Mouse (Mus musculus) C2C12 (cell line): Measurements from ENCODE around the gene Cd209e. TPM values are rescaled to one million over a fixed set of nuclear protein-coding genes. Genes with fewer than 3 reads are reported as not detected.
"Not testable (repeated sequence)": the region's sequence is repeated elsewhere in the genome, so short reads cannot be mapped to it uniquely, and the experiment has no call there.

ENCODE experiments used
- H3K27me3 ChIP-seq: one replicate; pipeline ENCODE4 v1.6.1; 2011; ENCODE audit not compliant: control insufficient read depth, insufficient read depth, insufficient read length
- H3K36me3 ChIP-seq: one replicate; pipeline ENCODE4 v1.6.1; 2011; ENCODE audit not compliant: control insufficient read depth, insufficient read depth
- H3K4me3 ChIP-seq: one replicate; pipeline ENCODE4 v1.5.1; 2011; ENCODE audit warnings: mild to moderate bottlenecking, control low read depth; ENCODE audit not compliant: poor library complexity, insufficient read depth, severe bottlenecking
- H3K79me2 ChIP-seq: one replicate; pipeline ENCODE4 v1.6.1; 2011; ENCODE audit not compliant: control insufficient read depth, insufficient read depth
- H3K79me3 ChIP-seq: one replicate; pipeline ENCODE4 v1.6.1; 2011; ENCODE audit warnings: low read depth, control low read depth
- H3ac ChIP-seq: one replicate; pipeline ENCODE3; 2011; ENCODE audit warnings: low read depth; ENCODE audit not compliant: control insufficient read depth, insufficient read length
- CEBPB ChIP-seq: IDR thresholded peaks from one replicate; pipeline ENCODE4 v1.6.1; 2011; ENCODE audit warnings: low read depth, mild to moderate bottlenecking, control low read depth, moderate library complexity
- CTCF ChIP-seq: IDR thresholded peaks from one replicate; pipeline ENCODE4 v1.5.1; 2011; ENCODE audit not compliant: control insufficient read depth, insufficient read depth, insufficient read length
- FOSL1 ChIP-seq: IDR thresholded peaks from one replicate; pipeline ENCODE4 v1.8.0; 2011; ENCODE audit warnings: mild to moderate bottlenecking, low read length; ENCODE audit not compliant: poor library complexity, insufficient read depth, severe bottlenecking
- MAX ChIP-seq: IDR thresholded peaks from one replicate; pipeline ENCODE4 v1.6.1; 2011; ENCODE audit warnings: mild to moderate bottlenecking, control low read depth
- MYOD1 ChIP-seq: IDR thresholded peaks from one replicate; pipeline ENCODE4 v1.6.1; 2011; ENCODE audit warnings: low read depth; ENCODE audit not compliant: control insufficient read depth, insufficient read length
- MYOG ChIP-seq: IDR thresholded peaks from one replicate; pipeline ENCODE4 v1.6.1; 2011; ENCODE audit not compliant: control insufficient read depth, insufficient read length; ENCODE audit errors: extremely low read depth
- USF1 ChIP-seq: IDR thresholded peaks from one replicate; pipeline ENCODE4 v1.6.1; 2011; ENCODE audit warnings: low read depth, mild to moderate bottlenecking, control low read depth, moderate library complexity
- long read RNA-seq, 2 experiments: library from polyadenylated mRNA; unstranded; transcript quantifications; one replicate each; pipeline ENCODE4 v2.0.0; 2019 to 2020
- polyA plus RNA-seq: library from polyadenylated mRNA; unstranded; fragments of >200 nt; fragmentation: generic; extraction: Trizol; gene quantifications from one replicate; pipeline ENCODE4 v1.2.1, GENCODE M21; 2012; ENCODE audit warnings: missing spikeins

The Cd209e gene
- not detected for polyA plus RNA-seq
- long read RNA-seq, experiment 1 = 0 reads
- long read RNA-seq, experiment 2 = 0 reads

- no peaks in the 10 kb centered on the region for H3K79me2 ChIP-seq
- no peaks in the 10 kb centered on the region for H3K79me3 ChIP-seq
- H3K4me3 ChIP-seq = no peak within 1 kb of the TSS
- TF ChIP-seq USF1 (no peak), CEBPB (no peak), MAX (no peak), MYOD1 (no peak), MYOG (no peak), FOSL1 (no peak), CTCF (no peak)
- no peaks in the 10 kb centered on the region for H3K27me3 ChIP-seq
- no peaks in the 10 kb centered on the region for H3K36me3 ChIP-seq
- H3ac ChIP-seq = no peak within 1 kb of the TSS
These were observed at the start of gene Cd209e for GRCm38 (mm10) chr8:3854209-3854608. Gene Cd209e (minus strand): TSS chr8:3854309.

GRCm38 (mm10) chr8:3878455-3878854 is 24.3 kb upstream of the Cd209e start, which contains the start of gene Cd209d:
Gene Cd209d (minus strand): TSS chr8:3878555.
- TF ChIP-seq CEBPB (no peak), FOSL1 (no peak), MAX (no peak), CTCF (no peak), MYOD1 (no peak), USF1 (no peak)
- H3K79me3 ChIP-seq = no peaks in the 10 kb centered on the region
- no peaks in the 10 kb centered on the region for H3K36me3 ChIP-seq
- no peaks in the 10 kb centered on the region for H3K79me2 ChIP-seq
- H3K4me3 ChIP-seq = no peak within 1 kb of the TSS
- no peaks in the 10 kb centered on the region for H3K27me3 ChIP-seq
- H3ac ChIP-seq = no peak within 1 kb of the TSS

GRCm38 (mm10) chr8:3876121-3876520 is 22.0 kb upstream of the Cd209e start:
- H3K79me2 ChIP-seq = no peaks in the 10 kb centered on the region
- no peak overlapping the region for H3K4me3 ChIP-seq
- no peaks in the 10 kb centered on the region for H3K79me3 ChIP-seq
- no peaks in the 10 kb centered on the region for H3K27me3 ChIP-seq
- TF ChIP-seq CTCF (no peak), USF1 (no peak), MAX (no peak), FOSL1 (no peak), MYOG (no peak), CEBPB (no peak), MYOD1 (no peak)
- no peak overlapping the region for H3ac ChIP-seq
- H3K36me3 ChIP-seq = no peaks in the 10 kb centered on the region

- H3K36me3 ChIP-seq, H3K79me3 ChIP-seq, H3K4me3 ChIP-seq, H3K27me3 ChIP-seq, H3K79me2 ChIP-seq, H3ac ChIP-seq: not testable (repeated sequence)
These were observed 8.6 kb upstream of the Cd209e start for GRCm38 (mm10) chr8:3862736-3863135.

- Histone ChIP-seq H3K36me3 (no peaks in the 10 kb centered on the region), H3K79me3 (no peaks in the 10 kb centered on the region), H3K79me2 (no peaks in the 10 kb centered on the region), H3K27me3 (no peaks in the 10 kb centered on the region), H3ac (no peak overlapping the region), H3K4me3 (no peak overlapping the region)
- TF ChIP-seq MAX (no peak), FOSL1 (no peak), USF1 (no peak), MYOD1 (no peak), CTCF (no peak), CEBPB (no peak), MYOG (no peak)
These were observed 51.0 kb downstream of the Cd209e start for GRCm38 (mm10) chr8:3803091-3803490.

Other genes with a start within 250 kb of the Cd209e start
- 38.2 TPM for gene Xab2, start 233.0 kb downstream of the Cd209e start, polyA plus RNA-seq
- 55.4 TPM for gene Pet100, start 232.8 kb downstream of the Cd209e start, polyA plus RNA-seq
- 0.70 TPM for gene Pcp2, start 228.8 kb downstream of the Cd209e start, polyA plus RNA-seq
- 8.9 TPM for gene Stxbp2, start 223.4 kb downstream of the Cd209e start, polyA plus RNA-seq
- not detected for gene Retn, start 198.5 kb downstream of the Cd209e start, polyA plus RNA-seq
- gene Mcemp1, start 188.6 kb downstream of the Cd209e start, polyA plus RNA-seq = not detected
- 0.95 TPM for gene Fcor, start 181.9 kb downstream of the Cd209e start, polyA plus RNA-seq
- gene Trappc5, start 178.0 kb downstream of the Cd209e start, polyA plus RNA-seq = 36.7 TPM
- gene Fcer2a, start 160.1 kb downstream of the Cd209e start, polyA plus RNA-seq = 0.01 TPM
- not detected for gene Clec4g, start 133.7 kb downstream of the Cd209e start, polyA plus RNA-seq
- not detected for gene Cd209a, start 105.3 kb downstream of the Cd209e start, polyA plus RNA-seq
- not detected for gene Cd209d, start 24.2 kb upstream of the Cd209e start, polyA plus RNA-seq
- gene Cd209b, start 72.5 kb upstream of the Cd209e start, polyA plus RNA-seq = not detected
- gene Cd209c, start 100.4 kb upstream of the Cd209e start, polyA plus RNA-seq = 0.02 TPM